Mouse (Mus musculus): ENCODE data around the gene Fcrl6. TPM values are rescaled to one million over a fixed set of nuclear protein-coding genes. Genes with fewer than 3 reads are reported as not detected.
A peak's percentile ranks its signal among the peaks of the same experiment; 100 is the strongest.

Fcrl6 gene
- 0.24 TPM in 1 of 2 replicates, not detected in the other for polyA plus RNA-seq (2016; fragmentation: Nextera tagmentation; extraction: Ambion mirVana)

DNA sequence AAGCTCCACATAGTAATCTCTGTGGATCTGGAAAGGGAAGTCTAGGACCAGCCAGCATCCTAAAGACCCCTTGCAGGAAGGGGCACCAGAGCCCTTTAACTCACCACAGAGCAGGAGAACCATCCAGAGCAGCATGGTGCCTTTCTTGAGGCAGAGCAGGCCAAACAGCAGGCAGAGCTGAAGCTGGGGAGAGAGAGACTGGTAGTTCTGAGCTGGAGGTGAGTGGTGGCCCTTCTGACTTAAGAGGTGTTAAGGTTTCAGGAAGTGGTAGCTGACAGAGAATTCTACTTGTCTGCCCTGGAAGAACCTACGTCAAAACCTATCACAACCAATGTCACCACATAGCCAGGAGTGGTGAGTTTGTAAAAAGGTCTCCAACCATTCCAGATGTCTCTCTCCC, at the start of gene Fcrl6:
Gene Fcrl6, minus strand, starts transcription at position 226 of the 400 bp plus-strand sequence.
- H3K4me1 ChIP-seq, result no peaks in the 10 kb centered on the region
- no peaks in the 10 kb centered on the region for H3K27me3 ChIP-seq

DNA sequence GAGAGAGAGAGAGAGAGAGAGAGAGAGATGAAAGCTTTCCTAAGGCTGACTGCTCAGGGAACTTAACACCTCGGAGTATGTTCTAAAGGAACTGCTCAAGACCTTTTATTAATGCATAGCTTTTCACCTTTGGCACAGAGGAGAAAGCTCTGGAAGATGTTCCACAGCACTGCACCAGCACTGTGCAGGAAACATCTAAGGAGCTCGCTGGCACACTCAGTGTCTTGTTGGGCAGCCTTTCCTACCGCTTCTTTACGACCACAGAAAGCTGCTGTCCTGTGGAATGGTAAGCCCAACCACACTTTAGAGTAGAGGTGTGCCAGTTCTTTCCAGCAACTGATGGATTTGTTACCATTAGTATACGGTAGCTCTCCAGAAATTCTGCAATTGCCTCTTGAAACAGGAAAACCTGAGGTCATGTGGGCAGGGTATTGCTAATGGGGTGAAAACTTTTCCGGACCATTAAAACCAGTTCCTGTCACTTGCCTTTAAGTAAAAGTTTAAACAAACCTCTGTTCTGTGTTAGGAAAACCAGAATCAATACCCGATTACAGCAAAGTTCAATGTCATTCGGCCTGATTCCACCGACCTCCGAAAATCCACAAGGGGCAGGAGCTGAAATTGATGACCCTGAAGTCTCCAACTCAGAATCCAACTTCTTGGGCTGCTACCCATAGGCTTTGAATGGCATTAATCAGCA, 49.1 kb upstream of the Fcrl6 start:
- ATAC-seq (ENCODE audit: low FRiP score), result no peak
- Histone ChIP-seq H3K27me3 (no peaks in the 10 kb centered on the region), H3K9me3 (no peaks in the 10 kb centered on the region), H3K36me3 (replicated peaks) (no peaks in the 10 kb centered on the region), H3K4me3 (replicated peaks) (no peak overlapping the region), H3K27ac (no peak overlapping the region), H3K9ac (no peak overlapping the region), H3K4me1 (0 out of 2 replicates have a peak, but pooled peaks cover 3% of the 10 kb centered on the region), H3K4me2 (no peak overlapping the region)
- WGBS, result 87% methylated on average over 10 of the region's 10 CpGs

More for the DNA sequence above, at the start of gene Fcrl6:
- Histone ChIP-seq H3K9me3 (no peaks in the 10 kb centered on the region), H3K4me2 (no peak within 1 kb of the TSS), H3K4me3 (replicated peaks) (no peak within 1 kb of the TSS), H3K9ac (no peak within 1 kb of the TSS), H3K27ac (no peak within 1 kb of the TSS), H3K36me3 (replicated peaks) (no peaks in the 10 kb centered on the region)
- no peak for ATAC-seq (ENCODE audit: low FRiP score)
- 81% methylated on average over 1 of the region's 1 CpGs for WGBS

DNA sequence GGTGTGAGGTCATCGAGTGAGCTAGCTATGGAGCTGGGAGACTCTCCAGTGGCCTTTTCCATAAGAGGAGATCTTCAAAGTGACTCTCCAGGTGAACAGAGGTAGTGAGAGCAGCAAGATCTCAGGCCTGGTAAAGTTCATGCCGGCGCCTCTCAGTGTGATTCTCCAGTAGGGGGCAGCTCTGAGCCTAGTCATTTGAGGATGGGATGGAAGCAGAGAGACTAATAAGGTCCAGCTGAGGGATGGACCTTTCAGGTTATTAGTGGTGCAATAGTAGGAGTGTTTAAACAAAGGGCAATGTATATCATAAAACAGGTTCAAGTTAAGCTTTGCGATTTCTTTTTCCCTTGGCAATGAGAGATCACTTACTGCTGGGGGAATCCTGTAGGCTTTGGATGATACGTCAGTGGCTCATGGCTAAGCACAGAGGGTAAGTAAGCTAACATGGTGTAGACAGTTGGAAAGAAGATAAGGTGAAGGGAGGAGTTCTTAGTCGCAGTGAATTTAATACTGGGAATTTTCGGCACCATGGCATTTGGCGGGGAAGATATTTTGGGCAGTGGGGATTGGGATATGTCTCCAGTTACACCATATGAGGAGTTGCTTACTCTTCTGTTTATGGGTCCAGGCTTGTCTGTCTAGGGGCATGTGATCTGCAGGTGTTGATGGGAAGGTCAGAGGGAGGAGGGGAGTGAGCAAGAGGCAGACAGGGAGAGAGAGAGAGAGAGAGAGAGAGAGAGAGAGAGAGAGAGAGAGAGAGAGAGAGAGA, 48.4 kb upstream of the Fcrl6 start:
- Histone ChIP-seq H3K36me3 (replicated peaks) (no peaks in the 10 kb centered on the region), H3K4me2 (no peak overlapping the region), H3K4me3 (replicated peaks) (no peak overlapping the region), H3K9me3 (no peaks in the 10 kb centered on the region), H3K4me1 (0 out of 2 replicates have a peak, but pooled peaks cover 3% of the 10 kb centered on the region), H3K27ac (no peak overlapping the region), H3K9ac (no peak overlapping the region), H3K27me3 (no peaks in the 10 kb centered on the region)
- 61% methylated on average over 8 of the region's 8 CpGs for WGBS
- ATAC-seq (ENCODE audit: low FRiP score), result no peak

DNA sequence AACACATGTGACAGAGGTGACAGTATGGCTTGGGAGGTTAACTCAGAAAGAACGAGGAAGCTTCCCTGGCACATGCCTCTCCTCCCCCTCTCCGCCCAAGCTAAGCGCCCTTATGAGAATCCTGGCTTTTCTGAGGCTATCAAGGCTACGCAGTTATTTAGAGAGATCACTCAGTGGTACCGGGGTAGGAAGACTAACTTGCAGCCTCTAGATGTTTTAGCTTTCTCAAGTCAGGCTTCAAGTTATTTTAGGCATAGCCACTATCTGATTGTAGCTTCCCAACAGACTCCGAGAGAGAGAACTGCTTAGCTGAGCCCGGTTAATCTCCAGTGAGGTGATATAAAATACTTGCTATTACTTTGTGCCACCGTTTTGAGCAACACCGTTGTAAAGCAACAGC, 47.0 kb upstream of the Fcrl6 start:
- ATAC-seq (ENCODE audit: low FRiP score), result no peak

DNA sequence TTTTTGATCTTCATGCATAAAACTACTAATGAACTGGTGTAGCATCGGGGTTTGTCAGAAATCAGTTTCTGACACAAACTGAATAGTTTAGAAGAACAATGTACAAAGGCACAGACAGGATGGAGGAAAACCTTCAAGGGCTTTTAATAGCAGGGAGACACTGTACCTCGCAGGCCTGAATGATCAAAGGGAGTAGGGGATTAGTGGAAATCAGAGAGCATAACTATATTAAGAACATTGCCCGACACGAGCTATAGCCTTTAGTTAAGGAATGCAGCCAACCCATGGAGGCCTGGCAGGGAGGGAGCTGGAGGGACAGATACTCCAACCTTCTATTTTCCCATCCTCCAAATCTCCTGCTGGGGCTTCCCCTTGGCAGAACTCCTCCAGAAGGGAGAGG, 44.9 kb upstream of the Fcrl6 start:
- H3K36me3 ChIP-seq (replicated peaks), result no peaks in the 10 kb centered on the region
- no peaks in the 10 kb centered on the region for H3K9me3 ChIP-seq
- H3K4me2 ChIP-seq, result no peak overlapping the region
- 29% methylated on average over 4 of the region's 4 CpGs for WGBS
- ATAC-seq (ENCODE audit: low FRiP score), result no peak
- no peak overlapping the region for H3K9ac ChIP-seq
- no peaks in the 10 kb centered on the region for H3K27me3 ChIP-seq
- H3K27ac ChIP-seq, result no peak overlapping the region
- 0 out of 2 replicates have a peak, but pooled peaks cover 3% of the 10 kb centered on the region for H3K4me1 ChIP-seq
- no peak overlapping the region for H3K4me3 ChIP-seq (replicated peaks)

More for the DNA sequence above, 47.0 kb upstream of the Fcrl6 start:
- H3K9ac ChIP-seq, result no peak overlapping the region
- no peaks in the 10 kb centered on the region for H3K36me3 ChIP-seq (replicated peaks)
- H3K27me3 ChIP-seq, result no peaks in the 10 kb centered on the region
- H3K4me1 ChIP-seq, result 0 out of 2 replicates have a peak, but pooled peaks cover 3% of the 10 kb centered on the region
- WGBS, result 88% methylated on average over 9 of the region's 9 CpGs
- no peak overlapping the region for H3K27ac ChIP-seq
- no peak overlapping the region for H3K4me3 ChIP-seq (replicated peaks)
- no peak overlapping the region for H3K4me2 ChIP-seq
- no peaks in the 10 kb centered on the region for H3K9me3 ChIP-seq

DNA sequence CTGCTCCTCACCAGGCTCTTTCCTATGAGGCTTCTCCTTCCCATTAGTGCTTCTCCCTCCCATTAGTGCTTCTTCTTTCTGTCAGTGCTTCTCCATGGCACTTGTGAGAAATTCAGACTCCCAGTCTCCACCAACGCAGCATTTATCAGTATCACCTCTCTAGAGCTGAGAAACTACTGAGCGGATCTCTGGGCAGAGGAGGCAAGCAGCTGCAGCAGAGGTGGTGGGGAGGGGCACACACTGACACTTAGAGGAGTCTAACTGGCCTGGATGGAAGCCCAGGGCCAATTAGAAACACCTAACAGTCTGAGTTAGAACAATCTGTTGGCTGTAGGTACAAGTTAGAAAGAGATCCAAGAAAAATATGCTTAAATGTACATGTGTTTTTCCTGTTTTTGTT, 36.4 kb upstream of the Fcrl6 start:
- no peaks in the 10 kb centered on the region for H3K4me1 ChIP-seq
- H3K4me2 ChIP-seq, result no peak overlapping the region
- H3K27me3 ChIP-seq, result 0 out of 2 replicates have a peak, but pooled peaks cover 6% of the 10 kb centered on the region
- no peak overlapping the region for H3K27ac ChIP-seq
- no peak overlapping the region for H3K9ac ChIP-seq
- WGBS, result 69% methylated on average over 2 of the region's 2 CpGs
- H3K4me3 ChIP-seq (replicated peaks), result no peak overlapping the region
- no peaks in the 10 kb centered on the region for H3K36me3 ChIP-seq (replicated peaks)
- no peak for ATAC-seq (ENCODE audit: low FRiP score)
- no peaks in the 10 kb centered on the region for H3K9me3 ChIP-seq

DNA sequence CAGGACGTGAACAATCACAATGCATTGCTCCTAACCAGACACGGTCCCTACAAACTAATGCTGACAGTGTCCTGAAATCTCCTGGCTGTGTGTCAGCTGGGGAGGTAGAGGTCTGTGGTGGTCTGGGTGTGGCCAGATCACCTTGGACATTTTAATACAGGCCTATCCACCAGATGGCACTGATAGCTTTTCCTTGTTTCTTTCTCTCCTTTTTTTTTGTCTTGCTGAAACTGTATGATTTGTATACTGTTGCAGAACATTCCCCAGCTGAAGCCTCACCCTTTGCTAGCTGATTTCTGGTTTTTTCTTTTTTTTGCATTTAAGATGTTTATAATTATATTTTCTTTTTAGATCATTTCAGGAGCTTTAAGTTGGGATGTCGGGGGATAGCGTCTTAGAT, 35.5 kb upstream of the Fcrl6 start:
- 83% methylated on average over 4 of the region's 4 CpGs for WGBS
- Histone ChIP-seq H3K27me3 (0 out of 2 replicates have a peak, but pooled peaks cover 6% of the 10 kb centered on the region), H3K4me3 (replicated peaks) (no peak overlapping the region), H3K4me2 (no peak overlapping the region), H3K9me3 (no peaks in the 10 kb centered on the region), H3K36me3 (replicated peaks) (no peaks in the 10 kb centered on the region), H3K9ac (no peak overlapping the region), H3K27ac (no peak overlapping the region), H3K4me1 (no peaks in the 10 kb centered on the region)
- no peak for ATAC-seq (ENCODE audit: low FRiP score)

DNA sequence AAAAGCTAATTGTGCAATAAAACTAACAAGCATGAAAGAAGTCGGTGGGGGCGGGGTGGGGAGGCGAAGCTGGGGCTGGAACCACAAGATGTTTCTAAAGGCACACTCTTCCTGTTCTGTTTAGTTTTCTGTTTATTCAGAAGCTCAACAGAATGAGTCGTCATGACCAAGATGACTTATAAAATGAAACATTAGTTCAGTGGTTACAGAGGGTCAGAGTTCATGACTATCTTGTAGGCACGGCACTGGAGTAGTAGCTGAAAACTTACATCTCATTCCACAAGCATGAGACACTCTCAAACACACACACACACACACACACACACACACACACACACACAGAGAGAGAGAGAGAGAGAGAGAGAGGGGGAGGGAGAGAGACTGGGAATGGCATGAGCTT, 33.9 kb upstream of the Fcrl6 start:
- no peak for ATAC-seq (ENCODE audit: low FRiP score)
- H3K27me3 ChIP-seq, result 0 out of 2 replicates have a peak, but pooled peaks cover 6% of the 10 kb centered on the region
- no peaks in the 10 kb centered on the region for H3K36me3 ChIP-seq (replicated peaks)
- H3K9me3 ChIP-seq, result no peaks in the 10 kb centered on the region
- H3K4me2 ChIP-seq, result no peak overlapping the region
- H3K4me3 ChIP-seq (replicated peaks), result no peak overlapping the region
- 91% methylated on average over 5 of the region's 5 CpGs for WGBS
- H3K4me1 ChIP-seq, result no peaks in the 10 kb centered on the region
- no peak overlapping the region for H3K27ac ChIP-seq
- H3K9ac ChIP-seq, result no peak overlapping the region

DNA sequence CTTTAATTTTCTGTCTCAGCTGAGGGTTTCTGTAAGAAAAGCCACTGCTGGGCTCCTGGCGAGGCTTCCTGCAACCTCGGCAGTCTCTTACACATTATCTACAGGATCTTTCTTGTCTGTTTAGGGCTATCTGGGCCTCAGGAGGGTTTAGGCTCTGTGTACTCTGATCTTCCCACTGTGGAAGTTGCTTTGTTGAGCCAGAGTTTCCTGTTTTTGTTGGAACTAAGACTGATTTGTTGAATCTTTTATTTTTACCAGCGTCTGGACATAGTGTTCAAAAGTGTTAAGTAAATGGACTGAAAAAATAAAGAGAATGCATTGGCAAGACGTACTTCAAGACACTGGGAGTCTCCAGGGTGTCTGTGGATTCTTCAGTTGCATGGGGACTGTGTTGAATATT, 32.9 kb upstream of the Fcrl6 start:
- Histone ChIP-seq H3K9me3 (no peaks in the 10 kb centered on the region), H3K9ac (no peak overlapping the region), H3K4me1 (no peaks in the 10 kb centered on the region), H3K27me3 (0 out of 2 replicates have a peak, but pooled peaks cover 6% of the 10 kb centered on the region), H3K27ac (no peak overlapping the region), H3K4me3 (replicated peaks) (no peak overlapping the region), H3K4me2 (no peak overlapping the region), H3K36me3 (replicated peaks) (no peaks in the 10 kb centered on the region)
- WGBS, result 73% methylated on average over 4 of the region's 4 CpGs
- no peak for ATAC-seq (ENCODE audit: low FRiP score)

DNA sequence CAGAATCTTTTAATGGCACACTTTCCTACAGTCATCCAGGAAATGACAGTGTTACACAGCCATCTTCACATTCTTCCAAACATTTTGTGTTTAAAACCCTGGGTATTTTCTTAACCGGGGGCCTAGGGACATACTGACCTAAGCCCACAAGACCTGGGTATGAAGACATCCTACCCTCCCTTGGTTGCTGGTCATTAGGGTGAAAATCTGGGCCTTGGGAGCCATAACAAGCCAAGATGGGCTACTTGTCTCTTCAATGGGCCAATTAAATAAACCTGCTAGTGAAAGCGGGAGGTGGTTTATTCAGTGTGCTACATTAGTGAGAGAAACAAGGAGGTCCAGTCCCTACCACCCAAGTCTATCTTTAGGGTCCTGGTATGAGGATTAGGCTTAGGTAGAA, 31.8 kb upstream of the Fcrl6 start:
- no peak overlapping the region for H3K4me2 ChIP-seq
- WGBS, result 92% methylated on average over 2 of the region's 2 CpGs
- no peak overlapping the region for H3K4me3 ChIP-seq (replicated peaks)
- H3K27ac ChIP-seq, result no peak overlapping the region
- H3K36me3 ChIP-seq (replicated peaks), result no peaks in the 10 kb centered on the region
- no peak overlapping the region for H3K9ac ChIP-seq
- H3K27me3 ChIP-seq, result 0 out of 2 replicates have a peak, but pooled peaks cover 6% of the 10 kb centered on the region
- no peak for ATAC-seq (ENCODE audit: low FRiP score)
- no peaks in the 10 kb centered on the region for H3K4me1 ChIP-seq
- no peaks in the 10 kb centered on the region for H3K9me3 ChIP-seq

DNA sequence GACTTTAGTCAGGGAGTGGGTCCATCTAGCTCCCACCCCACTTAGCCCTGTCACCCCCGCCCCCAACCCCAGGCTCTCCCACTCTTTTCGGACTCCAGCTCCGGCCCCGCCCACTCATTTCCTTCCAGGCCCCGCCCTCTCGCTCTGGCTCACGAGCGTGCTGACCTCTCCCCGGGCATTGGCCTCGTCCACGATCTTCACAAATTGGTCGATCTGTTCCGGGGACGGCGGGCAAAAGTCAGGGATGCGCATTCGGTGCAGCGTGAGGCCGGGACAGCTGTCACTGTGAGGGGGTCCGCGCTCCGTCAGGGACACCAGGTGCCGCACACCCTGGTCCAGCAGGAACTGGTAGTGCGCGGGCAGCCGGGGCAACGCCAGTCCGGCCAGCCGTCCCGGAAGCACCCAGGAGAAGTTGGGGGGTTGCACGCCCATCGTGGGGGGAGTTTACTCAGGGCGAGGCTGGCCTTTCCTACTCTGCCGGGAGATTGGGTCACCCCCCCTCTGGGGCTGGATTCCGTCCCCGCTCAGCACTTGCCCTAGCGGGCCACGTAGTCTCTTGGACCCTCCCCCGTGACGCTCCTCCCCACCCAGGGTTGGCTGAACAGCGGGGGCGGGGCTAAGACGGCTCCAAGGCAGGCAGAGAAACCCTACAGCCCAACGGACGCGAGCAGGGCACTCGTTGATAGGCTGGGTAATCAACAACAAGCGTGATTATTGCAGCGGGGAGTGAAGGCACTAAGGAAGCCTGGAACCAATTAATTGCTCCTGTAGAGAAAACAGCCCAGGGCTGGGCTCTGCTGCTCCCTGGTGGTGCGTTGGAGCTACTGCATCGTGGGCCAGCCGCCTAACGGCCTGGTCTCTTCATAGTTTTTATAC, 30.3 kb upstream of the Fcrl6 start, which contains the start of gene Dusp23:
Gene Dusp23, minus strand, starts transcription at position 512 of the 876 bp plus-strand sequence.
- Histone ChIP-seq H3K4me2 (peak within 1 kb of the TSS; percentile 72), H3K9me3 (no peaks in the 10 kb centered on the region), H3K27me3 (0 out of 2 replicates have a peak, but pooled peaks cover 6% of the 10 kb centered on the region), H3K4me3 (replicated peaks) (peak within 1 kb of the TSS; percentile 78), H3K9ac (peak within 1 kb of the TSS; percentile 68), H3K36me3 (replicated peaks) (no peaks in the 10 kb centered on the region), H3K27ac (peak within 1 kb of the TSS; percentile 64), H3K4me1 (no peaks in the 10 kb centered on the region)
- WGBS, result under 1% methylated on average over 53 of the region's 53 CpGs
- ATAC-seq (ENCODE audit: low FRiP score), result peak; percentile 99

DNA sequence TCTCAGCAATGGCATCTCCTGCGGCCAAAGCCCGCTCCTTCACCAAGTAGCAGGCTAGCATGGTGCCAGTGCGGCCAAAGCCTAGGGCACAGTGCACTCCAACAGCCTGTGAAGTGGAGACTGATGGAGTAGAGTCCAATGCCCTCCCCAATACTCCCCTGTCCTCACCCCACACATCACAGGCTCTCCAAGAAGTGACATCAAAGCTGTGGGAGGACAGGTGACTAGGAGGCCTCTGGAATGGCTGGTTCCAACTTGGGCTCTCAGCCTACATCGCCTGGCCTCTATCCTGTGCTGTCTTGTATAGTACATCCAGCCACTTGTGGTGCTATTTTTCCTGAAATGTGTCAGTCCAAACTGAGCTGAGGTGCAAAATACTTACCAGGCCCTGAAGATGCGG, 29.4 kb upstream of the Fcrl6 start:
- Histone ChIP-seq H3K27ac (no peak overlapping the region), H3K27me3 (0 out of 2 replicates have a peak, but pooled peaks cover 6% of the 10 kb centered on the region), H3K4me2 (no peak overlapping the region), H3K36me3 (replicated peaks) (no peaks in the 10 kb centered on the region), H3K4me1 (no peaks in the 10 kb centered on the region), H3K4me3 (replicated peaks) (no peak overlapping the region), H3K9ac (no peak overlapping the region), H3K9me3 (no peaks in the 10 kb centered on the region)
- ATAC-seq (ENCODE audit: low FRiP score), result no peak
- WGBS, result 89% methylated on average over 5 of the region's 5 CpGs

All from forebrain, embryonic 12.5 days (tissue).